Mouse (Mus musculus): ENCODE data around the gene Ifna6. TPM values are rescaled to one million over a fixed set of nuclear protein-coding genes. Genes with fewer than 3 reads are reported as not detected.
A peak's percentile ranks its signal among the peaks of the same experiment; 100 is the strongest.
"Not testable (repeated sequence)": the region's sequence is repeated elsewhere in the genome, so short reads cannot be mapped to it uniquely, and the experiment has no call there.

Ifna6 gene
- total and polyA plus RNA-seq, 2 experiments from 2014 or later: not detected

- H3K9ac ChIP-seq (replicated peaks; ENCODE audit: low read length, poor library complexity, severe bottlenecking); H3K27ac ChIP-seq (ENCODE audit: low read depth, low read length); H3K4me1 ChIP-seq (ENCODE audit: insufficient read depth, low read length); H3K27me3 ChIP-seq (ENCODE audit: insufficient read depth, low read length); H3K4me3 ChIP-seq (ENCODE audit: low read depth, low read length); H3K9me3 ChIP-seq (ENCODE audit: low read length); ATAC-seq (ENCODE audit: low FRiP score); DNase-seq (ENCODE audit: low spot score); H3K36me3 ChIP-seq (ENCODE audit: insufficient read depth, low read length): not testable (repeated sequence)
- peak; percentile 14; the same call in 1 of the 2 replicates for TF ChIP-seq CTCF (IDR thresholded peaks at IDR 0.05)
- H3K4me2 ChIP-seq (ENCODE audit: low read depth, low read length, poor library complexity, severe bottlenecking): peak overlapping the region; percentile 35
- WGBS: no CpG with 5 or more reads among the region's 34 CpGs
These were observed 21.5 kb upstream of the Ifna6 start for GRCm38 (mm10) chr4:88805761-88806160.

DNA sequence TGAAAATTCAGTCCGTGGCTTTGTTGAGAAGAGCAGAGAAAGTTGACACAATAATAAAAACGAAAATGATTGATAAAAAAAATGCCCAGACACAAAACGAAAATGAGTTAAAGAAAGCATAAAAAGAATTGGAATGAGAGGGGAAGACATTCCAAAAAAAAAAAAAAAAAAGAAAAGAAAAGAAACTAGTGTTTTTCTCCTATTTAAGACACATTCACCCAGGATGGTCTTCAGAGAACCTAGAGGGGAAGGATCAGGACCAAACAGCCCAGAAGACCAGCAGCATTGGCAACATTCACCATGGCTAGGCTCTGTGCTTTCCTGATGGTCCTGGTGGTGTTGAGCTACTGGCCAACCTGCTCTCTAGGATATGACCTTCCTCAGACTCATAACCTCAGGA is 11.3 kb upstream of the Ifna6 start, which contains the start of gene Ifna7:
TSS of gene Ifna7 (plus strand) at position 301 of the 400 bp plus-strand sequence.
- no peaks in the 10 kb centered on the region for H3K9me3 ChIP-seq (ENCODE audit: low read length)
- no peak within 1 kb of the TSS for H3K9ac ChIP-seq (replicated peaks; ENCODE audit: low read length, poor library complexity, severe bottlenecking)
- 66% methylated on average over 3 of the region's 3 CpGs for WGBS
- DNase-seq (ENCODE audit: low spot score): no peak
- no peak within 1 kb of the TSS for H3K27ac ChIP-seq (ENCODE audit: low read depth, low read length)
- H3K36me3 ChIP-seq (ENCODE audit: insufficient read depth, low read length): no peaks in the 10 kb centered on the region
- no peaks in the 10 kb centered on the region for H3K27me3 ChIP-seq (ENCODE audit: insufficient read depth, low read length)
- H3K4me3 ChIP-seq (ENCODE audit: low read depth, low read length): no peak within 1 kb of the TSS
- H3K4me2 ChIP-seq (ENCODE audit: low read depth, low read length, poor library complexity, severe bottlenecking): no peak within 1 kb of the TSS
- no peak for TF ChIP-seq CTCF (IDR thresholded peaks at IDR 0.05)
- no peak for ATAC-seq (ENCODE audit: low FRiP score)
- no peaks in the 10 kb centered on the region for H3K4me1 ChIP-seq (ENCODE audit: insufficient read depth, low read length)

GRCm38 (mm10) chr4:88819659-88820058 is 7.6 kb upstream of the Ifna6 start, which contains the start of gene Ifna11:
Ifna11 (plus strand) TSS chr4:88819959.
- Histone ChIP-seq H3K4me2 (ENCODE audit: low read depth, low read length, poor library complexity, severe bottlenecking) (no peak within 1 kb of the TSS), H3K4me1 (ENCODE audit: insufficient read depth, low read length) (no peaks in the 10 kb centered on the region), H3K9ac (replicated peaks; ENCODE audit: low read length, poor library complexity, severe bottlenecking) (no peak within 1 kb of the TSS), H3K27me3 (ENCODE audit: insufficient read depth, low read length) (no peaks in the 10 kb centered on the region), H3K4me3 (ENCODE audit: low read depth, low read length) (no peak within 1 kb of the TSS), H3K36me3 (ENCODE audit: insufficient read depth, low read length) (no peaks in the 10 kb centered on the region), H3K27ac (ENCODE audit: low read depth, low read length) (no peak within 1 kb of the TSS), H3K9me3 (ENCODE audit: low read length) (no peaks in the 10 kb centered on the region)
- TF ChIP-seq CTCF (IDR thresholded peaks at IDR 0.05): no peak
- ATAC-seq (ENCODE audit: low FRiP score): no peak
- DNase-seq (ENCODE audit: low spot score): no peak
- WGBS: 89% methylated on average over 1 of the region's 1 CpGs

GRCm38 (mm10) chr4:88822995-88823394 is 4.2 kb upstream of the Ifna6 start:
- H3K4me3 ChIP-seq (ENCODE audit: low read depth, low read length): no peak overlapping the region
- H3K27ac ChIP-seq (ENCODE audit: low read depth, low read length): no peak overlapping the region
- TF ChIP-seq CTCF (IDR thresholded peaks at IDR 0.05): peak; percentile 75
- peak; percentile 42 for DNase-seq (ENCODE audit: low spot score)
- H3K27me3 ChIP-seq (ENCODE audit: insufficient read depth, low read length): no peaks in the 10 kb centered on the region
- H3K4me2 ChIP-seq (ENCODE audit: low read depth, low read length, poor library complexity, severe bottlenecking): no peak overlapping the region
- no peak overlapping the region for H3K9ac ChIP-seq (replicated peaks; ENCODE audit: low read length, poor library complexity, severe bottlenecking)
- no peaks in the 10 kb centered on the region for H3K4me1 ChIP-seq (ENCODE audit: insufficient read depth, low read length)
- H3K36me3 ChIP-seq (ENCODE audit: insufficient read depth, low read length): no peaks in the 10 kb centered on the region
- no peaks in the 10 kb centered on the region for H3K9me3 ChIP-seq (ENCODE audit: low read length)
- no peak for ATAC-seq (ENCODE audit: low FRiP score)
- 18% methylated on average over 4 of the region's 4 CpGs for WGBS

GRCm38 (mm10) chr4:88830523-88830922 is 3.3 kb downstream of the Ifna6 start:
- no peaks in the 10 kb centered on the region for H3K4me1 ChIP-seq (ENCODE audit: insufficient read depth, low read length)
- no peak overlapping the region for H3K9ac ChIP-seq (replicated peaks; ENCODE audit: low read length, poor library complexity, severe bottlenecking)
- H3K27me3 ChIP-seq (ENCODE audit: insufficient read depth, low read length): no peaks in the 10 kb centered on the region
- no peaks in the 10 kb centered on the region for H3K9me3 ChIP-seq (ENCODE audit: low read length)
- no peak overlapping the region for H3K4me3 ChIP-seq (ENCODE audit: low read depth, low read length)
- peak; percentile 17 for DNase-seq (ENCODE audit: low spot score)
- H3K36me3 ChIP-seq (ENCODE audit: insufficient read depth, low read length): no peaks in the 10 kb centered on the region
- no peak for ATAC-seq (ENCODE audit: low FRiP score)
- WGBS: 19% methylated on average over 4 of the region's 4 CpGs
- TF ChIP-seq CTCF (IDR thresholded peaks at IDR 0.05): peak; percentile 74
- no peak overlapping the region for H3K4me2 ChIP-seq (ENCODE audit: low read depth, low read length, poor library complexity, severe bottlenecking)
- H3K27ac ChIP-seq (ENCODE audit: low read depth, low read length): no peak overlapping the region

- H3K4me1 ChIP-seq (ENCODE audit: insufficient read depth, low read length); H3K36me3 ChIP-seq (ENCODE audit: insufficient read depth, low read length); H3K4me3 ChIP-seq (ENCODE audit: low read depth, low read length); H3K9me3 ChIP-seq (ENCODE audit: low read length); H3K4me2 ChIP-seq (ENCODE audit: low read depth, low read length, poor library complexity, severe bottlenecking); H3K9ac ChIP-seq (replicated peaks; ENCODE audit: low read length, poor library complexity, severe bottlenecking); DNase-seq (ENCODE audit: low spot score); ATAC-seq (ENCODE audit: low FRiP score); H3K27ac ChIP-seq (ENCODE audit: low read depth, low read length); H3K27me3 ChIP-seq (ENCODE audit: insufficient read depth, low read length): not testable (repeated sequence)
- 73% methylated on average over 1 of the region's 1 CpGs for whole genome bisulfite sequencing
These were observed 8.0 kb downstream of the Ifna6 start, which contains the start of gene Ifna5 for GRCm38 (mm10) chr4:88835225-88835624. Ifna5 (plus strand) TSS chr4:88835525.
